Mouse (Mus musculus): Measurements from ENCODE around the gene Edc3.

DNA sequence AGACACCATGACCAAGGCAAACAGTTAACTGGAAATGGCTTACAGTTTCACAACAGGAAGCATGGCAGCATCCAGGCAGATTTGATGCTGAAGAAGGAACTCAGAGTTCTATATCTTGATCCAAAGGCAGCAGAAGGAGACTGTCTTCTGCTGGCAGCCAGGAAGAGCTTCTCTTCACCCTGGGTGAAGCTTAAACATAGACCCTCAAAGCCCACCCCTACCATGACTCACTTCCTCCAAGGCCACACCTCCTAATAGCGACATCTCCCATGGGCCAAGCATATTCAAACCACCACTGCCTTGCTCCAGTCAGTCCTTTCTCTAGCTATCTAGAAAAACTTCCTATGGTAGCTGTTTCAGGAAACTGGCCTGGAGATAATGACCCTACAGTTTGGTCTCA lies 38.7 kb downstream of the Edc3 start:
- no peak for TF ChIP-seq TAL1 (IDR thresholded peaks at IDR 0.05; ENCODE audit: low read length)
- no peak for TF ChIP-seq GATA1 (IDR thresholded peaks at IDR 0.05; ENCODE audit: low read length)
